Mouse (Mus musculus) neural tube, embryonic 12.5 days (tissue): ENCODE results near the gene Musk. TPM values are rescaled to one million over a fixed set of nuclear protein-coding genes. Genes with fewer than 3 reads are reported as not detected.

Experiments
- ATAC-seq: fragments of 200-750 bp; cut with Nextera tagmentation; 2 replicates; pipeline ENCODE4 v1.8.0; 2017; ENCODE audit warnings: low read depth, mild to moderate bottlenecking, moderate TSS enrichment, moderate library complexity; ENCODE audit not compliant: low FRiP score
- H3K27ac ChIP-seq: fragments of 300-500 bp; sonication (generic); 2 replicates; pipeline ENCODE4 v1.5.1; 2016
- H3K27me3 ChIP-seq: fragments of 300-500 bp; sonication (generic); replicated peaks from 2 replicates; pipeline ENCODE4 v1.6.1; 2016; ENCODE audit warnings: mild to moderate bottlenecking
- H3K36me3 ChIP-seq: fragments of 300-500 bp; sonication (generic); 2 replicates; pipeline ENCODE4 v1.6.1; 2016; ENCODE audit warnings: mild to moderate bottlenecking
- H3K4me1 ChIP-seq: fragments of 300-500 bp; sonication (generic); 2 replicates; pipeline ENCODE4 v1.6.1; 2016
- H3K4me2 ChIP-seq: fragments of 300-500 bp; sonication (generic); replicated peaks from 2 replicates; pipeline ENCODE4 v1.6.1; 2016; ENCODE audit warnings: mild to moderate bottlenecking
- H3K4me3 ChIP-seq: fragments of 300-500 bp; sonication (generic); 2 replicates; pipeline ENCODE4 v1.5.1; 2016
- H3K9ac ChIP-seq: fragments of 300-500 bp; sonication (generic); 2 replicates; pipeline ENCODE4 v1.6.1; 2016; ENCODE audit warnings: mild to moderate bottlenecking
- H3K9me3 ChIP-seq: fragments of 300-500 bp; sonication (generic); 2 replicates; pipeline ENCODE4 v1.6.1; 2016; ENCODE audit warnings: mild to moderate bottlenecking
- WGBS: fragments of 180-500 bp; shearing (Covaris S2); methylation state at CpG from one replicate; pipeline ENCODE4 v1.1.7; 2016; 5-methylcytosine and 5-hydroxymethylcytosine counted together
- polyA plus RNA-seq: library from polyadenylated mRNA; unstranded; fragments of >200 nt; fragmentation: Nextera tagmentation; extraction: Ambion mirVana; gene quantifications from 2 replicates; pipeline ENCODE4 v1.2.1, GENCODE M21; 2016

The Musk gene
- polyA plus RNA-seq, 1 experiment from 2014 or later = 0.80 TPM

DNA sequence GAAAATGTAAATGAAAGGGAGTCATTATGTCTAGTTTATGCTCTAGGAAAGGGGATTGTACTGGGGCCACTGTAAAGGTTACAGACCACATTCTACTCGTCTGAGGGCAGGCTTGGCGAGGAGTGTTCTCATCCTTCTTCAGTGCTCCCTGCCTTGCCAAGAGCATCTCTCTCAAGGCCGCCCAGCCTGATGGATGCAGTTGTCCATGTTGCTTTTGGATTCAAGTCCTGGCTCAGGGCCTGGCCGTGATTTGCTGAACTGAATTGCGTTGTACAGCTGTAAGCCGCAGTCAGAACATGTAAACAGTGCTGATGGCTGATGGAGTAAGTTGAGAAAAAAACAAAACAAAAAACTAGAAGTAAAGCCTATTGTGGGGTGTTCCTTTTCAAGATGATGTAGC lies 7.4 kb upstream of the Musk start:
- Histone ChIP-seq H3K4me2 (no peak overlapping the region), H3K27ac (no peak overlapping the region)

GRCm38 (mm10) chr4:58280121-58280520 lies 5.6 kb upstream of the Musk start:
- H3K27me3 ChIP-seq = no peaks in the 10 kb centered on the region
- H3K4me3 ChIP-seq = no peak overlapping the region
- no peak overlapping the region for H3K9ac ChIP-seq
- H3K9me3 ChIP-seq = no peaks in the 10 kb centered on the region
- WGBS = 77% methylated on average over 2 of the region's 2 CpGs
- no peaks in the 10 kb centered on the region for H3K36me3 ChIP-seq
- H3K4me1 ChIP-seq = no peaks in the 10 kb centered on the region
- H3K27ac ChIP-seq = no peak overlapping the region
- no peak overlapping the region for H3K4me2 ChIP-seq
- no peak for ATAC-seq

More for the DNA sequence above, 7.4 kb upstream of the Musk start:
- no peaks in the 10 kb centered on the region for H3K36me3 ChIP-seq
- ATAC-seq = no peak
- H3K4me1 ChIP-seq = no peaks in the 10 kb centered on the region
- 85% methylated on average over 6 of the region's 6 CpGs for WGBS
- no peak overlapping the region for H3K9ac ChIP-seq
- no peaks in the 10 kb centered on the region for H3K27me3 ChIP-seq
- H3K4me3 ChIP-seq = no peak overlapping the region
- H3K9me3 ChIP-seq = no peaks in the 10 kb centered on the region

DNA sequence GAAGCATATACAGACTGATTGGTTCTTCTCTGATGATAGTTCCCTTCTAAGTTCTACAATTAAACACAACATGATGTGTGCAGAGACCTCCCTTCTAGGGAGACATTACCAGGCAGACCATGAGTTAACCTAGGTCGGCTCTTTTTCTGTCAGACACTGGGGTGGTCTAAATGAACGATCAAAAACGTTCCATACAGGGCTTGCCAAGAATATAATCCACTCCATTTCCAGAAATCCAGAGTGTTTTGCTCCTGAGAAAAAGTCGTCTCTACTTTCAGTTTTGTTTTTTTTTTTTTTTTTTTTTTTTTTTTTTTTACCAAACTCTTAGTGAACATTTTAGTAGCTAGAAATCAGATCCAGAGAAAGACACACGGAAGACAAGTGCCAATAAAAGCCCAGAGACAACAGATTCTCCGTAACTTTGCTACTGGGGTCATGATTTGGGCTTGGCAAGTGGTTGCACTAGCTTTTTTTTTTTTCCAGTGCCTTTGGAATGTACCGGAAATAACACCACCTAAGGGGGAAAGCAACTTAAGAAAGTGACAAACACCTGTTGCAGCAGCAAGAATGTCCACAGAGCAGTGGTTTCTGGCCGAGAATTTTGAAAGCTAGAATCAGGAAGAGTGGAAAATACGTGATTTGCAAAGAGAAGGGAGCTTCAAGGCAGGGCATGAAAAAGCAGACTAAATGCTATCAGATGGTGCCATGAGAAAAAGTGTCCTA lies 769 bp downstream of the Musk start:
- ATAC-seq = no peak
- no peak overlapping the region for H3K4me2 ChIP-seq
- no peaks in the 10 kb centered on the region for H3K4me1 ChIP-seq
- H3K9ac ChIP-seq = no peak overlapping the region
- H3K4me3 ChIP-seq = no peak overlapping the region
- H3K36me3 ChIP-seq = no peaks in the 10 kb centered on the region
- H3K27me3 ChIP-seq = no peaks in the 10 kb centered on the region
- H3K27ac ChIP-seq = no peak overlapping the region
- H3K9me3 ChIP-seq = no peaks in the 10 kb centered on the region
- WGBS = 81% methylated on average over 9 of the region's 9 CpGs

DNA sequence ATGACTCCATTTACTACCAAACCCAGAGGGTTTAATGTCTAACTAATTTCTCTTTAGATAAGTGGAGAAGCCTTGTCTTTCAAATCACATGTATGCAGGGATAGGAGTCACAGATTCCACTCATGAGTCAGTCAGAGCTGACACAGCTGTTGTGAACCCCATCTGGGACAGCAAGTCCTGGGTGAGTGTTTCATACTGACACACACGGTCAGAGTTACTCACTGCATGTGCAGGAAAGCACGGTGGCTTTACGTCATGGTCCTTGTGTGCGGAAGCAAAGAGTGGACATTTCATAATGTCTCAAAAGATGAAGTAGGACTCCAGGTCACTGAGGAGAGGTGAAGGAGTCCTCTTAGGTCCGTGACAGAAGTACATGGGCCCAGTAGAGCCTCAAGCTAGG lies 3.0 kb downstream of the Musk start:
- Histone ChIP-seq H3K9ac (no peak overlapping the region), H3K4me1 (no peaks in the 10 kb centered on the region), H3K4me2 (no peak overlapping the region), H3K27ac (no peak overlapping the region), H3K27me3 (no peaks in the 10 kb centered on the region), H3K36me3 (no peaks in the 10 kb centered on the region), H3K4me3 (no peak overlapping the region), H3K9me3 (no peaks in the 10 kb centered on the region)
- no peak for ATAC-seq
- WGBS = 89% methylated on average over 5 of the region's 5 CpGs

DNA sequence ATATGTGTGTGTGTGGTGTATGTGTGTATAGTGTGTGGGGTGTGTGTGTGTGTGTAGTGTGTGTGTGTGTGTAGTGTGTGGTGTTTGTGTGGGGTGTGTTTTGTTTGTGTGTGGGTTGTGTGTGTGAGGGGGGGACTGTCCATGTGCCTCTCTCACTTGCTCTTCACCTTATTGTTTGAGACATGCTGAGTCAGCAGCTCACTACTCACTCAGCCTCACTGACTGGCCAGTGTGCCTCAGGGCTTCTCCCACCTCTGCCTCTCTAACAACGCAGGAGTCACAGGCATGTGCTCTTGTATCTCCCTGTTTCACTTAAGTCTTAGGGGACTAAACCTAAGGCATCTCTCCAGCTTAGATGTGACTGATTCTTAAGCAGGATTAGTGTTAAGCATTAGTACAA lies 6.1 kb downstream of the Musk start:
- Histone ChIP-seq H3K4me2 (no peak overlapping the region), H3K27ac (no peak overlapping the region), H3K9me3 (no peaks in the 10 kb centered on the region), H3K9ac (no peak overlapping the region), H3K4me1 (no peaks in the 10 kb centered on the region), H3K36me3 (no peaks in the 10 kb centered on the region), H3K4me3 (no peak overlapping the region), H3K27me3 (no peaks in the 10 kb centered on the region)
- WGBS = 72% methylated on average over 1 of the region's 1 CpGs
- ATAC-seq = no peak

GRCm38 (mm10) chr4:58293099-58293498 lies 7.3 kb downstream of the Musk start:
- Histone ChIP-seq H3K27ac (no peak overlapping the region), H3K36me3 (no peaks in the 10 kb centered on the region), H3K9me3 (no peaks in the 10 kb centered on the region), H3K4me3 (no peak overlapping the region), H3K4me1 (no peaks in the 10 kb centered on the region), H3K27me3 (no peaks in the 10 kb centered on the region), H3K4me2 (no peak overlapping the region), H3K9ac (no peak overlapping the region)
- WGBS = 79% methylated on average over 3 of the region's 3 CpGs
- no peak for ATAC-seq

GRCm38 (mm10) chr4:58303862-58304261 lies 18.1 kb downstream of the Musk start:
- H3K36me3 ChIP-seq = no peaks in the 10 kb centered on the region
- no peaks in the 10 kb centered on the region for H3K9me3 ChIP-seq
- 87% methylated on average over 5 of the region's 5 CpGs for WGBS
- H3K4me2 ChIP-seq = no peak overlapping the region
- no peak overlapping the region for H3K9ac ChIP-seq
- no peak overlapping the region for H3K4me3 ChIP-seq
- H3K27ac ChIP-seq = no peak overlapping the region
- no peaks in the 10 kb centered on the region; the same call in 1 of the 2 replicates for H3K27me3 ChIP-seq
- H3K4me1 ChIP-seq = no peaks in the 10 kb centered on the region
- no peak for ATAC-seq

GRCm38 (mm10) chr4:58304564-58304963 lies 18.8 kb downstream of the Musk start:
- H3K4me3 ChIP-seq = no peak overlapping the region
- ATAC-seq = no peak
- H3K9me3 ChIP-seq = no peaks in the 10 kb centered on the region
- H3K4me1 ChIP-seq = no peaks in the 10 kb centered on the region
- no peak overlapping the region for H3K4me2 ChIP-seq
- WGBS = 53% methylated on average over 7 of the region's 7 CpGs
- H3K36me3 ChIP-seq = no peaks in the 10 kb centered on the region
- no peaks in the 10 kb centered on the region; the same call in 1 of the 2 replicates for H3K27me3 ChIP-seq
- H3K9ac ChIP-seq = no peak overlapping the region
- H3K27ac ChIP-seq = no peak overlapping the region

DNA sequence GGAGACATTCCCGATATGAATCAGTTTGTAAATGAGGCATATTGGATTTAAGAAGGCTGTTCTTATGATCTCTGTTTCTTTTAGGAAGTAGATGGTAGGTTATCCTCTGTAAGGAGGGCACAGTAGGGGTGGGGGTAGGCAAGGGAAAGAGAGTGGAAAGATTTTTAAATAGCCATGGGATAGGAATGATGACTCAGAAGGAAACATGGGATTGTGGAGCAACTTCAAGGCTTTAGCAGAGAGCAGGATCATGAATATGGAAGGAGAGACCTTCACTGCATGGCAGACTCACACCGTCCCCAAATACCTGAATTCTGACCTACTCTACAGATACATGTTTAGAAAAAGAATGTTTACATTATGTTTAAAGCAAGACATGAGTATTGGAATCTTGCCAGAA lies 21.7 kb downstream of the Musk start:
- ATAC-seq = no peak
- no peaks in the 10 kb centered on the region for H3K4me1 ChIP-seq
- H3K4me3 ChIP-seq = no peak overlapping the region
- H3K36me3 ChIP-seq = no peaks in the 10 kb centered on the region
- H3K4me2 ChIP-seq = no peak overlapping the region
- WGBS = 71% methylated on average over 2 of the region's 2 CpGs
- no peaks in the 10 kb centered on the region; the same call in 1 of the 2 replicates for H3K27me3 ChIP-seq
- no peaks in the 10 kb centered on the region for H3K9me3 ChIP-seq
- no peak overlapping the region for H3K27ac ChIP-seq
- H3K9ac ChIP-seq = no peak overlapping the region

GRCm38 (mm10) chr4:58313344-58313743 lies 27.6 kb downstream of the Musk start:
- H3K27me3 ChIP-seq = no peaks in the 10 kb centered on the region; the same call in 1 of the 2 replicates
- H3K36me3 ChIP-seq = no peaks in the 10 kb centered on the region
- no peak overlapping the region for H3K4me2 ChIP-seq
- H3K27ac ChIP-seq = no peak overlapping the region
- H3K4me1 ChIP-seq = no peaks in the 10 kb centered on the region
- no peak for ATAC-seq
- no peak overlapping the region for H3K4me3 ChIP-seq
- H3K9ac ChIP-seq = no peak overlapping the region
- 76% methylated on average over 1 of the region's 1 CpGs for WGBS
- H3K9me3 ChIP-seq = no peaks in the 10 kb centered on the region

DNA sequence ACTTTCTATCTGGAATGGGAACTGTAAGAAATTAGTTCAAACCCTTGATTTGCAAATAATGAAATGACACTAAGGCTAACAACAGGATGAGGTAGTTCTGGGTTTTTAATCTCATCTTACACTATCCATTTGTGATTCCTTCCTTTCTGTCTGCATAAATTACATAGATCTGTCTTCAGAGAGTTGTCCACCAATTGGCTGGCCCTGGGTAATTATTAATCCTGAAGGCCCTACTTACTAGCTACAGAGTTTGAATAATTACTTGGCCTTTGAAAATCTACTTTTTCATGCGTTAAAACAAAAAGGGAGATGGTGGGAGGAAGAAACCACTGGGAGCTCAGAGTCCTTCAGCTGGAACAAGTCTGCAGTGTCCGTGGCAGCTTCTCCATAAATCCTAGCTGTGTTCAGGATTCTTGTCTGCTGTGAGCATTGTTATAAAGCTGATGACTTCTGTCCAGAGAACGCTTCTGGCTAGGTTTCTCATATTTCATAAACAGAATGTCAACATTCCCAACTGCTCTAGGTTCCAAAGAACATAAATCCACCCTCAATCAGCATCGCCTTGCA lies 29.3 kb downstream of the Musk start:
- no peak overlapping the region for H3K4me3 ChIP-seq
- no peaks in the 10 kb centered on the region for H3K36me3 ChIP-seq
- no peaks in the 10 kb centered on the region for H3K27me3 ChIP-seq
- H3K9ac ChIP-seq = no peak overlapping the region
- H3K27ac ChIP-seq = no peak overlapping the region
- WGBS = 63% methylated on average over 4 of the region's 4 CpGs
- H3K9me3 ChIP-seq = no peaks in the 10 kb centered on the region
- no peak for ATAC-seq
- H3K4me2 ChIP-seq = no peak overlapping the region
- H3K4me1 ChIP-seq = no peaks in the 10 kb centered on the region

DNA sequence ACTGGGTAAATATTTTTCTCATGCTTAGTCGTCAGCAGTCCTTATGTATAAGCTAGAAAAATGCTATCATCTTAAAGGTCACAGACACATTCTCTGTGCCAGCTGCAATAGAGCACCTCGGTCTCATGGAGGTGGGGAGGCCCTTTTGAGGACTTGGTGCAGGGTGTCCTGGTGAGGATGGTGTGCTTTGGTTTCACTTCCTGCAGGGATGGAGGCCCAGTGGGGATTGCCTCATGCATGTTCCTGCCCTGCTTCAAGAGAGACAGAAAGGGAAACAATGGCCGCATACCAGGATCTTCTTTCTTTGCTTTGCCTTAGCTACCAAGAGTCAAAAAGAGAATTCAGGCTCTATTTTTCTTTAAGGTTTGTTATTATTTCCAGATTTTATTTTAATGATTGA lies 31.8 kb downstream of the Musk start:
- H3K36me3 ChIP-seq = no peaks in the 10 kb centered on the region
- no peak overlapping the region for H3K4me2 ChIP-seq
- ATAC-seq = no peak
- no peak overlapping the region for H3K4me3 ChIP-seq
- H3K27me3 ChIP-seq = no peaks in the 10 kb centered on the region
- H3K9me3 ChIP-seq = no peaks in the 10 kb centered on the region
- H3K9ac ChIP-seq = no peak overlapping the region
- WGBS = 87% methylated on average over 3 of the region's 3 CpGs
- no peaks in the 10 kb centered on the region for H3K4me1 ChIP-seq
- no peak overlapping the region for H3K27ac ChIP-seq

DNA sequence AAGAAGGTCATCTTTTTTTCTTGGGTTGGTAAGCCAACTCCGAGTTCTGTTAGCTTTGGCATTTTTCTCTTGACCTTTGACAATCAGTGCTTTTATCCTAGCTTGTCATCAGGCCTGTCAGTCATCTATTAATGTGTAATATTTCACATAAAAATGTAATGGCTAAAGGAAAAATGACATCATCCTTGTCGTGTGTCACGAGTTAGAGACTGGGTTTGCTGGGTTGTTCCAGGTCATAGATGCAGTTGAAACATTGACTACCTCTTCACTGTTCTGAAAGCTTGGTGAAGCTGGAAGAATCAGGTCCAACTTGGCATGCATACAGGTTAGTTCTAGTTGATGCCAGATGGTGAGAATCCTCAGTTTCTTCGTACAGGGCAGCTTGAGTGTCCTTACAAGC lies 34.5 kb downstream of the Musk start:
- Histone ChIP-seq H3K4me1 (no peaks in the 10 kb centered on the region), H3K36me3 (no peaks in the 10 kb centered on the region), H3K27ac (no peak overlapping the region), H3K27me3 (no peaks in the 10 kb centered on the region), H3K4me2 (no peak overlapping the region), H3K9me3 (no peaks in the 10 kb centered on the region), H3K9ac (no peak overlapping the region), H3K4me3 (no peak overlapping the region)
- ATAC-seq = no peak
- WGBS = 81% methylated on average over 4 of the region's 4 CpGs
